Mouse (Mus musculus): Measurements from ENCODE around the gene Sh3glb1. TPM values are rescaled to one million over a fixed set of nuclear protein-coding genes. Genes with fewer than 3 reads are reported as not detected.
"Not testable (repeated sequence)": the region's sequence is repeated elsewhere in the genome, so short reads cannot be mapped to it uniquely, and the experiment has no call there.

Gene Sh3glb1
- polyA plus RNA-seq, 1 experiment from 2014 or later, result 152 TPM

GRCm38 (mm10) chr3:144736831-144737230, 16.7 kb upstream of the Sh3glb1 start:
- WGBS, result 23% methylated on average over 9 of the region's 9 CpGs
- Histone ChIP-seq H3K36me3 (peaks cover 9% of the 10 kb centered on the region; the same call in 1 of the 2 replicates), H3K4me3 (no peak overlapping the region), H3K9me3 (replicated peaks) (no peaks in the 10 kb centered on the region), H3K4me2 (no peak overlapping the region), H3K4me1 (replicated peaks) (no peaks in the 10 kb centered on the region), H3K27me3 (no peaks in the 10 kb centered on the region), H3K27ac (no peak overlapping the region), H3K9ac (no peak overlapping the region)
- no peak for ATAC-seq (replicated peaks; ENCODE audit: insufficient number of reproducible peaks, insufficient read depth, low FRiP score, low read depth)

GRCm38 (mm10) chr3:144723455-144723854, 3.3 kb upstream of the Sh3glb1 start:
- H3K27me3 ChIP-seq, result no peaks in the 10 kb centered on the region
- peaks cover 13% of the 10 kb centered on the region for H3K4me1 ChIP-seq (replicated peaks)
- H3K36me3 ChIP-seq, result no peaks in the 10 kb centered on the region
- 44% methylated on average over 4 of the region's 4 CpGs for WGBS
- no peaks in the 10 kb centered on the region for H3K9me3 ChIP-seq (replicated peaks)
- H3K27ac ChIP-seq, result no peak overlapping the region
- no peak overlapping the region for H3K9ac ChIP-seq
- no peak overlapping the region for H3K4me3 ChIP-seq
- no peak for ATAC-seq (replicated peaks; ENCODE audit: insufficient number of reproducible peaks, insufficient read depth, low FRiP score, low read depth)
- H3K4me2 ChIP-seq, result no peak overlapping the region

- H3K9me3 ChIP-seq (replicated peaks); ATAC-seq (replicated peaks; ENCODE audit: insufficient number of reproducible peaks, insufficient read depth, low FRiP score, low read depth); H3K36me3 ChIP-seq; H3K9ac ChIP-seq; H3K27ac ChIP-seq; H3K4me3 ChIP-seq; H3K27me3 ChIP-seq; H3K4me2 ChIP-seq: not testable (repeated sequence)
- 79% methylated on average over 3 of the region's 3 CpGs for WGBS
- peaks cover 20% of the 10 kb centered on the region for H3K4me1 ChIP-seq (replicated peaks)
Measured at GRCm38 (mm10) chr3:144722566-144722965, 2.4 kb upstream of the Sh3glb1 start.

- Histone ChIP-seq H3K36me3 (no peaks in the 10 kb centered on the region), H3K9ac (no peak overlapping the region), H3K4me3 (no peak overlapping the region), H3K4me1 (replicated peaks) (peaks cover 26% of the 10 kb centered on the region), H3K4me2 (peak overlapping the region; percentile 61), H3K27me3 (no peaks in the 10 kb centered on the region), H3K27ac (peak overlapping the region; percentile 100), H3K9me3 (replicated peaks) (no peaks in the 10 kb centered on the region)
- WGBS, result 61% methylated on average over 9 of the region's 9 CpGs
- ATAC-seq (replicated peaks; ENCODE audit: insufficient number of reproducible peaks, insufficient read depth, low FRiP score, low read depth), result no peak
Measured at GRCm38 (mm10) chr3:144721860-144722256, 1.7 kb upstream of the Sh3glb1 start.

- H3K4me2 ChIP-seq, result peak overlapping the region; percentile 61
- WGBS, result 66% methylated on average over 10 of the region's 10 CpGs
- H3K4me3 ChIP-seq, result peak overlapping the region; percentile 66
- peak overlapping the region; percentile 100 for H3K27ac ChIP-seq
- no peaks in the 10 kb centered on the region for H3K27me3 ChIP-seq
- H3K36me3 ChIP-seq, result no peaks in the 10 kb centered on the region
- ATAC-seq (replicated peaks; ENCODE audit: insufficient number of reproducible peaks, insufficient read depth, low FRiP score, low read depth), result no peak
- H3K4me1 ChIP-seq (replicated peaks), result peaks cover 30% of the 10 kb centered on the region
- peak overlapping the region; percentile 42; the same call in 1 of the 2 replicates for H3K9ac ChIP-seq
- H3K9me3 ChIP-seq (replicated peaks), result no peaks in the 10 kb centered on the region
Measured at GRCm38 (mm10) chr3:144721077-144721859, 1.1 kb upstream of the Sh3glb1 start.

DNA sequence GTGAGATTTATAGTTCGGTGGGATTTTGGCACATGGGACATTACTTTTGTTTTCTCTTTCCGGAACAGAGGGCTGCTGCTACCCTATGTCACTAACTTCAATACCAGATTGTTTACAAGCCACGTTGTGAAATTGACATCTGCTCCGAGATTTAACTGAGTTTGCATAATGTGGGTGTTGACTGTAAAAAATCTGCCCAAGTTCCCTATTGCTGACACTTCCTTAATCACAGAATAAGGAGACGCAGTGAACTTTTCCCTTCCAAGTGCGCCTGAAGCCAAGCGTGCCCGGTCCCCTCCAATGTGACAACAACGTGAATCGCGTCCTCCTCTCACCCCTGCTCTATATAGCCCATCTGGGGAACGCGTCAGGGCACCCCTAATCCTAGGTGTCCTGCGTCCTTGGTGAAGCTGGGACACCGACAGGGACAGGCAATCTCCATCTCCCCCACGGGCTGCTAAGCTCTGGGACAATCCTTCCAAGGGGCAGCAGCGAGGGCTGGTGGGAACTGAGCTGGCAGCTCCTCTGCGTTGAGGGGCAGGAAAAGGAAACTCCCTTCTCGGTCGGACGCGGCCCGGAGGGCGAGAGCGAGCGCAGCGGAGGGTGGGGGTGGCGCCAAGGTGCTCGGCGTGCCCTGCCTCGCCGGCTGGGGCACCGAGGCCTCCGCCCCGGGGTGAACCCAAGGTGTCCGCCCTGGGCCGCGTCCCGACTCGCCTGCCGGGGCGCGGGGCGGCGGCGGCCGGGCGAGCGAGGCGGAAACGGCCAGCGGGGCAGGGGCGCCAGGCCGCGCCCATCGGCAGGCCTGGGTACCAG, 841 bp downstream of the Sh3glb1 start:
- ATAC-seq (replicated peaks; ENCODE audit: insufficient number of reproducible peaks, insufficient read depth, low FRiP score, low read depth), result peak; percentile 47
- peaks cover 44% of the 10 kb centered on the region for H3K4me1 ChIP-seq (replicated peaks)
- peak overlapping the region; percentile 100 for H3K27ac ChIP-seq
- H3K27me3 ChIP-seq, result no peaks in the 10 kb centered on the region
- peak overlapping the region; percentile 67 for H3K4me2 ChIP-seq
- peak overlapping the region; percentile 66 for H3K4me3 ChIP-seq
- H3K9me3 ChIP-seq (replicated peaks), result no peaks in the 10 kb centered on the region
- under 1% methylated on average over 32 of the region's 56 CpGs for WGBS
- H3K36me3 ChIP-seq, result no peaks in the 10 kb centered on the region
- H3K9ac ChIP-seq, result peak overlapping the region; percentile 95

DNA sequence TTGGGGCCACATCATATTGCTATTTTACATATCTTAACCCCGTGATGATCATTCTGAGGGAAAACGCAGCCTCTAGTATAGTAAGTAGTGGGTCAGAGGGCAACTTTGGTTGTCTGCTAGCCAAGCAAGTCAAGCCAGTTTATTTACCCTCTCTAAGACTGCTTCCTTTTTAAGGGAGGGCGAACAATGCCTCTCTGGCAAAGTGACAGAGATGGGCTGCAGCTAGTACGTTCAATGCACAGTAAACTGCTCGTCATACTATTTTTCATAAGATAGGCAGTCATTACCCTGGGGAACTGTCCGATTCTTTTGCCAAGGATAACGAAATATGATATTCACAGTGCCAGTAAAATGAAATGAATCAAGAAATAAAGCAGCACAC, 1.4 kb downstream of the Sh3glb1 start:
- Histone ChIP-seq H3K4me2 (peak overlapping the region; percentile 67), H3K9ac (peak overlapping the region; percentile 95), H3K27ac (peak overlapping the region; percentile 100), H3K4me1 (replicated peaks) (peaks cover 49% of the 10 kb centered on the region), H3K9me3 (replicated peaks) (no peaks in the 10 kb centered on the region), H3K36me3 (no peaks in the 10 kb centered on the region), H3K27me3 (no peaks in the 10 kb centered on the region), H3K4me3 (peak overlapping the region; percentile 66)
- ATAC-seq (replicated peaks; ENCODE audit: insufficient number of reproducible peaks, insufficient read depth, low FRiP score, low read depth), result no peak
- 11% methylated on average over 7 of the region's 7 CpGs for WGBS

DNA sequence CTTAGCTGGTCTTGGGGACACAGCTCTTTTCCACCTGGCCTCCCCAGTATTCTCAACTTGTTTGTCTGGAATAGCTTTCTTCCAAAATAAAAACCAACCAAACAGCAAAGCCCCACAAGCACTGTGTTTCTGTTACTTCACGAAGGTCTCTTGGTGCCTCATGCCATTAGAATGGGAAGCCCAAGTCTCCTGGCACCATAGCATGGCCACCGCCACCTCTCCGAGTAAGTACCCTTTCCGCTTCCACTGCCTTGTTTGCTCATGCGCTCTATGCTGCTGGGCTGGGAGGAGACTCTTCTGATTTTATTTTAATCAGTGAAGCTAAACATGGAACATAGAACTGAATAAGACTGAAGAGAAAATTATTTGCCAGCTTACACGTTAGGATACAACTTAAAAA, 2.3 kb downstream of the Sh3glb1 start:
- H3K9ac ChIP-seq, result no peak overlapping the region
- 73% methylated on average over 6 of the region's 6 CpGs for WGBS
- H3K4me1 ChIP-seq (replicated peaks), result peaks cover 54% of the 10 kb centered on the region
- peak overlapping the region; percentile 6; the same call in 1 of the 2 replicates for H3K4me3 ChIP-seq
- H3K9me3 ChIP-seq (replicated peaks), result no peaks in the 10 kb centered on the region
- no peak for ATAC-seq (replicated peaks; ENCODE audit: insufficient number of reproducible peaks, insufficient read depth, low FRiP score, low read depth)
- no peaks in the 10 kb centered on the region for H3K27me3 ChIP-seq
- H3K27ac ChIP-seq, result no peak overlapping the region
- H3K4me2 ChIP-seq, result peak overlapping the region; percentile 67
- no peaks in the 10 kb centered on the region for H3K36me3 ChIP-seq

GRCm38 (mm10) chr3:144717121-144717520, 3.0 kb downstream of the Sh3glb1 start:
- Histone ChIP-seq H3K27ac (no peak overlapping the region), H3K4me1 (replicated peaks) (peaks cover 54% of the 10 kb centered on the region), H3K36me3 (peaks cover under 1% of the 10 kb centered on the region; the same call in 1 of the 2 replicates), H3K4me2 (0 out of 2 replicates have a peak overlapping the region, but pooled peaks have one; percentile 4), H3K27me3 (no peaks in the 10 kb centered on the region), H3K4me3 (no peak overlapping the region), H3K9ac (no peak overlapping the region), H3K9me3 (replicated peaks) (no peaks in the 10 kb centered on the region)
- WGBS, result 74% methylated on average over 3 of the region's 3 CpGs
- no peak for ATAC-seq (replicated peaks; ENCODE audit: insufficient number of reproducible peaks, insufficient read depth, low FRiP score, low read depth)

DNA sequence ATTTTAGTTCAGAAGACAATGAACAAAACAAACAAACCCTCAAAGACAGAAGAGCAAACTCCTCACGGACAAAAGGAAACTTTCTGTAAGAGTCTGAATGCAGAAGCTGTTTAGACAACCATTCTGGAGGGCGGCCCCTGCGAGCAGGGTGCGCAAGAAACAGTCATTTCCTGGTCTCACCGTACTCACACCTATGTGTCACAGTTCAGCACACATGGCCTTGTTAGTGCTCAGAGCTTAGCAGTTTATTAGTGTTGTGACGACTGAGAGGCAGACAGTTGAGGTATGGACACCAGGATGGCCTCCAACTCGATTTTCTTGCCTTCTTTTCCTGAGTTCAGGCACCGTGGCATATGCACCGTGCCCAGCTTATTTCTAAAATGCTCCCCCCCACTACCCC, 4.2 kb downstream of the Sh3glb1 start:
- H3K36me3 ChIP-seq, result peaks cover 12% of the 10 kb centered on the region
- H3K4me1 ChIP-seq (replicated peaks), result peaks cover 48% of the 10 kb centered on the region
- no peak for ATAC-seq (replicated peaks; ENCODE audit: insufficient number of reproducible peaks, insufficient read depth, low FRiP score, low read depth)
- 0 out of 2 replicates have a peak overlapping the region, but pooled peaks have one; percentile 0 for H3K4me3 ChIP-seq
- H3K9me3 ChIP-seq (replicated peaks), result no peaks in the 10 kb centered on the region
- H3K9ac ChIP-seq, result no peak overlapping the region
- 53% methylated on average over 9 of the region's 9 CpGs for WGBS
- H3K4me2 ChIP-seq, result peak overlapping the region; percentile 21
- peak overlapping the region; percentile 37; the same call in 1 of the 2 replicates for H3K27ac ChIP-seq
- H3K27me3 ChIP-seq, result no peaks in the 10 kb centered on the region

GRCm38 (mm10) chr3:144715033-144715432, 5.1 kb downstream of the Sh3glb1 start:
- Histone ChIP-seq H3K36me3 (peaks cover 14% of the 10 kb centered on the region), H3K4me2 (peak overlapping the region; percentile 42), H3K27me3 (no peaks in the 10 kb centered on the region), H3K4me1 (replicated peaks) (peaks cover 43% of the 10 kb centered on the region), H3K9ac (0 out of 2 replicates have a peak overlapping the region, but pooled peaks have one; percentile 31), H3K4me3 (no peak overlapping the region), H3K27ac (peak overlapping the region; percentile 82), H3K9me3 (replicated peaks) (no peaks in the 10 kb centered on the region)
- ATAC-seq (replicated peaks; ENCODE audit: insufficient number of reproducible peaks, insufficient read depth, low FRiP score, low read depth), result no peak
- WGBS, result 68% methylated on average over 7 of the region's 7 CpGs

Measured in heart, embryonic 15.5 days (tissue).